Mouse (Mus musculus) right cerebral cortex, postnatal 14 days (tissue): ENCODE data around the gene Gimap4.
A peak's percentile ranks its signal among the peaks of the same experiment; 100 is the strongest.

Experiments
- DNase-seq: peaks from one replicate; pipeline ENCODE4 v3.0.0; 2022

The Gimap4 gene

DNA sequence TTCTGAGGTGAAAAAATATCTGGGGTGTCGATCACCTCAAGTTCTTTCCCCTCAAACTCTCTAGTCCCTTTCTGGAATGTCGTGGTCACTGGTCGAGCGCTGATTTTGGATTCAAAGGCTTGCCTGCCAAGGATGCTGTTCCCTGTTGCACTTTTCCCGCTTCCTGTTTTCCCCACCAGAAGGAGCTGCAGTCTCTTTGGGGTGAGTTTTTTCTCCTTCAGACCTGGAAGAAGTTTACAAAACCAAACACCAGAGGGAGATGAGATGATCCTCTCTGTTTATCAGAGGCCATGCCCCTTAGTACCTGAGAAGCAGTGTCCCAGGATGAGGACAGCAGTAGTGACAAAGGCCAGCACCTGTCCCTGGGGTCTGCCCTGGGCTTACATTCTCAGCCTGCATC, 18.3 kb downstream of the Gimap4 start:
- DNase-seq, result no peak

DNA sequence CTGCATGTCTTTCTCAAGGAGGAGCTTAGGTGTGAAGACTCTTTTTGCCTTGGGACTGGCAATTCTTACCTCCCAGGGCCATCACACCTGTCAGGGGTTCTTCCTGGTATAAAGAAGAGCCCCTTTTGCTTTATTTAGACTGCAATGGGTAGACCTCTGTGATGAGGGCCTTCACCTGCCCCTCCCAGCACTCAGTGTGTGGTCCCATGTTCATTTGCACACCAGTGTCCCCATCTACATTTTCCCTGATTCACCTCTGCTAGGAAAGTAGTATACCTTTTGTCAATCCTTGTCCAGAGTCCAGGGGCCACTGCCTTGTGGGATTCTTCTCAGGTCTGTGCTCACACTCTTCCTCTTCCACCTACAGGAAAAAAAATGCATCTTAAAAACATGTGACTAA, 19.8 kb downstream of the Gimap4 start:
- no peak for DNase-seq

DNA sequence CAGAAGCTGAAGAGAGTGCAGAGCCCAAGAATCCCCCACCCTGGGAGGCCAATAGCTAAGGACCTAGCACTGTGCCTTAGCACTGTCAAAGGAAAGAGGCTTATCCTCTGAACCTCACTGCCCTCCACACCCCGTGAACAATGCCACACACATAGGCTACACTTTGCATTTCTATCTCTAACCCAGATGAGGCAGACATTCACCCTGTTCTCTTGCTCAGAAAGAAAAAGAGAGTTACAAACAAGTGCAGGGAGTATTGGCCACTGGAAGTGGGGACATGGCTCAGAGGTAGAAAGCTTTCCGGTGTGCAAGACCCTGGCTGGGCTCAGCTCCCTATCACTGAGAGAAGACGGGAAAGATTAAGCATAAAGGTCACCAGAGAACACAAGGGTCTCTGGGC, 21.8 kb downstream of the Gimap4 start:
- DNase-seq, result no peak

DNA sequence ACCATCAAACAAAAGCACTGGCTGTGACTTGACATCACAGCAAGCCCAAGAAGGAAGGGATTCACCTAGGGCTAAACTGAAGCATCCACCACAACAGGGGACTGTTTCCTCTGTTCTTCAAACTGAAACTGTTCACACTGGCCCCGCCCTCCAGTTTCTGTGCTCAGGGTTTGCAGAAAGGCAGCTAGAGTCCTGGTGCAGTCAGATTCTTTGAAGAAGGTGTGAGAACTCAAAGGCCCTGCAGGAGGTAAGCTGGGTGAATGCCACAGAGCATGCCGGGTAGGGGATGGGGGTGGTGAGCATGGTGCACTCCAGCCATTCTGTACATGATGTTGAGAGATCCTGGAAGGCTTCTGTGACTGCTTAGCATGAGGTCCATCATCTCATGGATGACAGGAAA, 34.1 kb downstream of the Gimap4 start, which contains the start of the genes Gm28053 and Gimap7:
TSS of gene Gm28053 (plus strand) at position 153 of the 400 bp plus-strand sequence.
TSS of gene Gimap7 (plus strand) at position 167 of the 400 bp plus-strand sequence.
- no peak for DNase-seq

DNA sequence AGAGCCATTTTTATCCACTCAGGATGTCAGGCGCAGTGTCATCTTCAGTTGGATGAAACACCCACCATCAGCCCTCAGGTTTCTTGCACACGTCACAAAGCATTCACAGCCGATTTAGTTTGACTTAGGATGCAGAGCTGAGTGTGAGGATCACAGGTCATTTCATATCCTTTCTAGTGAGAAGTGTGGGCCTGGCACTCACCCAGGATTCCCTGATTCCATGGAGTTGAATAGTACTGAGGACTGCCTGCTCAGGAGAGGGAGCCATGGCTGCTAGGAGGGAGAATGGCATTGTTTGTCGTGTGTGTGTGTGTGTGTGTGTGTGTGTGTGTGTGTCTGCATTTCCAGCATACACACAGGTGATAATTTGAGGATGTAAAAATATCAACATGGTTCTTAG, 36.0 kb downstream of the Gimap4 start:
- no peak for DNase-seq

DNA sequence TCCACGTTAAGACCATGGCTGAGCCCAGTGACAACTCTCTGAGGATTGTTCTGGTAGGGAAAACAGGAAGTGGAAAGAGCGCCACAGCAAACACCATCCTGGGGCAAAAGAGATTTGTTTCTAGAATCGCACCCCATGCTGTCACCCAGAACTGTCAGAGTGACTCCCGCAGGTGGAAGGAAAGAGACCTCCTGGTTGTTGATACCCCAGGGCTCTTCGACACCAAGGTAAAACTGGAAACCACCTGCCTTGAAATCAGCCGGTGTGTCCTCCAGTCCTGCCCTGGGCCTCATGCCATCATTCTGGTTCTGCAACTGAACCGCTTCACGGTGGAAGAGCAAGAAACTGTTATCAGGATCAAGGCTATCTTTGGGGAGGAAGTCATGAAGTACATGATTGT, 39.1 kb downstream of the Gimap4 start:
- DNase-seq, result no peak

DNA sequence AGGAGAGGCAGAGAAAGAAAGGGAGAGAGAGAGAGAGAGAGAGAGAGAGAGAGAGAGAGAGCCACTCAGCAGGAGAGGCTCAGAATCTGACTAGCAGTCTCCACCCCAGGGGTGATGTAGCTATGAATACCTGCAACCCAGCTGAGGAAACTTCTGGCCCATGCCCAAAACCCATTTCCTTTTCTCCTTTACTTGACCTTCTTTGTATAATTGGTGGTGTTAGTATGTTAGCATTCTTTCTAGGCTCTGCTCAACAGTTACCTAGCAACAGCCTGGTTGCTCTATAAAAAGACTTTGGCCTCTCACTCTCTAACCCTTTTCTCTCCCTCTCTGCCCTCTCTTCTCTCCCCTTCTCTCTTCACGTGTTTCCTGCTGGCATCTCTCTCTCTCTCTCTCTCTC, 41.1 kb downstream of the Gimap4 start:
- peak; percentile 12 for DNase-seq

DNA sequence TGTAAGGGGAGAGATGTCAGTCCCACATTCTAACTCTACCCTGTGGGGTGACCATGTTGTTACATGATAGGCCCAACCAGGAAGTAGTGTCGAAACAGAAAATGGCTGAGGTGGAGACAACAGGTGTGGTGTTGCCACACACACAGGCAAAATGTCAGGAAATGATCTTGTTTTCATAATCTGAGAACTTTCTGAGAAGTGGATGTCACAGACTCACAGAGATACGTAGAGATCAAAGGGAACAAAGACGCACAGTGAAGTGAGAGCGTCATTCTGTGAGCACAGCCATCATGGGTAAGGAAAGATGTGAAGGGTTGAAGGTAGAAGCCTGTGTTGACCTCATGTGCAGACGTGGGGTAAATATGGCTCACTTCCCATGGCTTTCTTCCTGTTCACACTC, 43.4 kb downstream of the Gimap4 start:
- no peak for DNase-seq

DNA sequence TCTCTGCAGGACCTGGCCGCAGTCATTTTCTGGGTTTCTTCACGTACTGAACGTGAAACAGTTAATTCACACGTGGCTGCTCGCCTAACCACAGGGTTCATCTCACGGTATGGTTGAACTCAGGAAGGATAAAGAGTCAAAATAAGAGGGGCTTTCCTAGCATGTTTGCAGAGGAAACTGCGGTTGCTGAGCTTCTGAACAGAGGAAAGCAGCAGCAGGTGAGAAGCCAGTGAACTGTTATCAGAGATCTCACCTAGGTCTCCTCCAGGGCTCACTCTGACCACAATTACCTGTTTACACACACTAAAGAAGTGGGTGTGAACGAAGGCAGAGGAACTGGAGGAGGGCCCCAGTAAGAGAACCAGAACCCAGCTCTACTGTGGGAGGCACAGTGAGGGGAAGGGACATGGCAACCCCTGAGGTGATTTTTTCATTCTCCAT, 48.5 kb downstream of the Gimap4 start:
- DNase-seq, result no peak

DNA sequence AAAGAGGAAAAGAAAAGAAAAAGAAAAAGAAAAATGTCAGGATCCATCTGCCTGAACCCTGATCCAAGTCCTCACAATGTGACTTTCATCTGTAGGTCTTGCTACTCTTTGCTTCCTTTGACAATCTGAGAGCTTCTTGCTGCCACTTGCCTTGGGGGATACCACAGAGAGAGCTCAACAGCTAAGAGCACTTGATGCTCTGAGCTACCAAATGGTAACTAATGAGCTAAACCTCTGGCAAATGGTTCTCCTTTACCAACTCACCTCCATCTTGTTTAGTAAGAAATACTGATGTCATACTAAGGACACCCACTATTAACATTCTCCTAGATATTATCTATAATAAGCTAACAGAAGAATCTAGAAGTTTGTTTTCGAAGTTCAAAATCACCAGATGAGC, 49.3 kb downstream of the Gimap4 start:
- DNase-seq, result no peak

DNA sequence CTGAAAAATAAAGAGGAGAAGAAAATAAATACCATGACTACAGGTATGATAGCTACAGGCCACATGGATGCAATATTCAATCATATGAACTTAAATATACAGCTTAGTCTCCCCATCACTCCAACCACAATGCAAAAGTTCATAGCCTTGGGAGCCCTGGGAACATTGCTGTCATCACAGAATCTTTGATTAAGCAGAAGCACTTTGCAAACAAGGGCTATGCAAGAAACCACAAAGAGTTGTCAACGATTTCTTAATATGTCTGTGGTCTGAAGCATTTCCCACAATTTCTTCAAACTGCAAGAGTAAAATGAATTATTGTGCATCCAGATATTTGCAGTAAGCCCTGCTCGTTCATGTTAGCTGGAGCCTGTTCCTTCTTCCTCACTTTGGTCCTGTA, 52.7 kb downstream of the Gimap4 start:
- DNase-seq, result no peak

DNA sequence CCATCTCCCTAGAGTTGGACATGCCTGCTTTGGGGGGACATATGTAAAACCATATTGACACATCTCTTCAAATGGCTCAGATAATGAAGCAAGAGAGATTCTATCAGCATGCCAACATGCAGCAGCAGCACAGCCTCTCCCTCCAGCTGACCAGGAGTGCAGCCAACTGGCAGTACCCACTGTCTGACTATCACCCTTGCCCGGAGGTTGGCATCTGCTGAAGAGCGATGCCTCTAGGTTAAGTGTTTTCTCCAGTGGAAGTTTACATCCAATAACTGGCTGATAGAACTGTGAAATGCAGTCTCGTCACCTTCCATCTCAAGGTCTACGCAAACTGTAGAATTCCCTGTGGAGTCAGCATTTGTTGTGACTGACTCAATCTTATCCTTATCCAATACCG, 53.3 kb downstream of the Gimap4 start:
- no peak for DNase-seq

DNA sequence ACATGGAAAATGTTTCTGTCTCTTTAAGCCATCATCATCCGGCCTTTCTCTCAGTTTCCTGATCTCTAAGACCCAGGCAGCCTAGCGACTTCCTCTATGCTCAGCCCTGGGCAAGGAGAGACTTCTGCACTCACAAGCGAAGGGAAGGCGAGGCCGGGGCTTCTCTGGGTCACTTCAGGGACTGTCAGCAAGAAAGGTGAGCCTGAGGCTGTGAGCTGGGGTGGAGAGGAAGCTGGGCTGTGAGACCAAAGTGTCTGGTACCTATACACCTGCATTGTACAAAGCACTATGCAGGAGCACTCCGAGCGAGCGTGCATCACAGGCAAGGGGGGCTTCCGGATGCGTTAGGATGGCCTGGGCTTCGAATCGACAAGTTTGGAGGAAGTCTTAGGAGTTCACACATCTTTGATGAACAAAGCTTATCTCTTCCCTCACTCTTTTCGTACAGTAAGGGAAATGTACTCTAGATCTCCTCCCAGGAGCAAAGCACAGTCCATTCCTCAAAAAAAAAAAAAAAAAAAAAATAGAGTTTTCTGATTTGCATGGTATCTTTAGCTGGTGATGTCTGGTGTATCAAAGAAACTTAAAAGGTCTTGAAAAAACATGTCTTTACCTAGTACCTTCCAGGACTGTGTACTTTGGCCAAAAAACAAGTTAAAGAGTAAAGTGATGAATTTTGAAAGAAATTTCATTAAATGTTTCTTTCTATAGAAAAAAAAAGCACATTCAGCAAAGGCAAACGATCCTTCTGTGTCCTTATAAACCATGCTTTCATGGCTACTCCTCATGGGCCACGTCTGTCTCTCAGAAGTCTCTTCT, 54.8 kb downstream of the Gimap4 start, which contains the start of gene Gimap1:
TSS of gene Gimap1 (plus strand) at position 94 of the 819 bp plus-strand sequence.
- no peak for DNase-seq

DNA sequence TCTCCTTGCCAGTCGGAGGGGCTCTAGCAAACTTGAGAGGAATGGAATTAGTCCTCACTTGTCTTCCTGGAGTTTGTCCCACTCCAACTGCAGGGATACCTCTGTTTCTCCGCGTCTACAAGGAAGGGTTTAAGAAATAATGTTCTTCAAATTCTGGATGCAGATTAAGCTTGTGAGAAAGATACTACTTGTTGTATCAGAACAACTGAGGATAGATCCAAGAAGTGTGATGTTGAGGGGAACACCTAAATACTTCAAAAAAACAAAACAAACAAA, 55.4 kb downstream of the Gimap4 start:
- no peak for DNase-seq

DNA sequence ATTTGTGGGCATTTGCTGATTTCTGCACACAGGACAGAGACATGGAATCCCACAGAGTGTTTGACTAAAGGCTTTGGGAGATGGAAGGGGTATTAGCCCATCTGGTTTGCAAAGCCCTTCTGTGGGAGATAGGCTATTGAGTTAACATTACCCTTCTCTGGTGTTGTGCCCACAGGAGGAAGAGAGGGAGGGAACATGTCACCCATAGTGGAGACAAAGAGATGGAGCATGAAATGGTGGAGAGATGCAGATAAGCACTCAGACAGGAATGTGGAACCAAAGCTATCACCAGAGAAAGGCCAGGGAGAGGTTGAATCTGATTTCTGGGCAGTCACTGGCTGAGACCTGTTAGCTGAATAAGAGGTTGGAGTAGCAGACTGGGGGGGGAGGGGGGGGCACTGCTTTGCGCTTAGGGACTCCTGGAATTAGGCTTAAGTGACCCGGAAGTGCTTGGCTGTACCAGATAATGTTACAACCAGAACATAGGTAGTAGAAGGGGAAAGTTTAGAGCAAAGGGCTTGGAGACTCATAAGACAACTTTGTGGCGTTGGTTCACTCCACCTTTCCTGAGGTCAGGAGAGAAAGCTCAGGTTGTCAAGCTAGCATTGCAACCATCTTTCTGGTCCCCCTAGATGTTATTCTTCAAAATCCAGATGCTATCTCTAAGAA, 56.3 kb downstream of the Gimap4 start:
- no peak for DNase-seq

DNA sequence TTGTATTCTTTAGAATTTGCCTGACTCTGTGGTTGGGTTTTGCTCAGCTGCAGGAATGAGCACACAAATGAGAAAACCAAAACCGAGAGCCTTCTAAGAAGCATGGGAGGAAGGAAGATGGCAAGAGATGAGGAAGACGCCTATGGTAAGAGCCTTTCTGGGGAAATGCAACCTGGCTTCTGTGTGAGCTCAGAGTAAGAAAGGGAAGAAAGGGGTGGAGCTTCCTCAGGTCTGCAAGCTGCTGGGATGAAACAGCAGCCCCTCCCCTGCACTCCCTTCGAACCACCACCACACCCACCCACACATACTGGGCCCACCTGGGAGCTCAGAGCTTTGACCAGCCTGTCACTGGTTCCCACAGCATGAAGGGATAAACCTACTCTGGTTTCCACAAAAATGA, 56.9 kb downstream of the Gimap4 start:
- no peak for DNase-seq
